Mouse (Mus musculus): ENCODE measurements around the gene Trim67.
A peak's percentile ranks its signal among the peaks of the same experiment; 100 is the strongest.

The Trim67 gene

GRCm38 (mm10) chr8:124794486-124794780 lies 1.5 kb downstream of the Trim67 start:
- no peak for DNase-seq (ENCODE audit: low spot score)

- DNase-seq (ENCODE audit: low spot score) = no peak
Observed at GRCm38 (mm10) chr8:124795781-124796488, 3.0 kb downstream of the Trim67 start.

- DNase-seq (ENCODE audit: low spot score) = no peak
Observed at GRCm38 (mm10) chr8:124800542-124800941, 7.7 kb downstream of the Trim67 start.

DNA sequence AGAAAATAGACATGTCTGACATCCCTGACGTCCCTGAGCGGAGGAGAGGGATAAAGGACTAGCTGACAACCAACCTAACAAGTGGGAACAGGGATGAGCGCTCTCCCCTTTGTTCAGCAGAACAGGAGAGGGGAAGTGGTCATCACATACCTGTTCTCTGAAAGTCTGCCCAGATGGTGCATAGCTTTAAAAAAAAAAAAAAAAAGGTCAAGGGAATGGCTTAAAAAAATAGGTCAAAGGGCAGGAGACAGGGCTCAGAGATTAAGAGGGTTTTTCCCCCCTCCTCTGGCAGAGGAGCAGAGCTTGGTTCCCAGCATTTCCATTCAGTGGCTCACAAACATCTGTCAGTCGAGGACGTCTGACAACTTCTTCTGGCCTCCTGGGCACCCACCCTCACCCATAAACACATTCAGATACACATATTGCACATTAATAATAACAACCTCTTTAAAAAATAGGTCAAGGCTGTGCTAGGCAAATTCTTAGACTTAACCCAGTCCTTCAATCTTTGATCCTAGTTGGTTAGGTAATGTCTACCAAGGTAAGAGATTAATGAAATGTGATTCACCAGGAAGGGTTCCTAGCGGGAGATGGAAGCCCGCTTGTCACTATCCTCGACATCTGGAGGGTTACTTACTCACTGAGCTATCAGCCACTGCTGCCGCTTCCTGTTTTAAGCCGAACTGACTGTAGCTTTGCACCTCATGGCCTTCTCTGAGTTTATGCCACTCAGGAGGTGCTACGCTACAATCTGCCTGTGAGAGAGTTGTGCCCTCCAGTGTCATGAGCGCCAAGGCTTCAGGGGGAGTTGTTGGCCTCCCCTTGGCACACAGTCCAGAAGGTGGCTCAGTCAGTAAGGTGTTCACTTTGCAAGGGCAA lies 11.2 kb downstream of the Trim67 start:
- no peak for DNase-seq (ENCODE audit: low spot score)

- no peak for DNase-seq (ENCODE audit: low spot score)
Observed at GRCm38 (mm10) chr8:124805990-124806389, 13.1 kb downstream of the Trim67 start.

DNA sequence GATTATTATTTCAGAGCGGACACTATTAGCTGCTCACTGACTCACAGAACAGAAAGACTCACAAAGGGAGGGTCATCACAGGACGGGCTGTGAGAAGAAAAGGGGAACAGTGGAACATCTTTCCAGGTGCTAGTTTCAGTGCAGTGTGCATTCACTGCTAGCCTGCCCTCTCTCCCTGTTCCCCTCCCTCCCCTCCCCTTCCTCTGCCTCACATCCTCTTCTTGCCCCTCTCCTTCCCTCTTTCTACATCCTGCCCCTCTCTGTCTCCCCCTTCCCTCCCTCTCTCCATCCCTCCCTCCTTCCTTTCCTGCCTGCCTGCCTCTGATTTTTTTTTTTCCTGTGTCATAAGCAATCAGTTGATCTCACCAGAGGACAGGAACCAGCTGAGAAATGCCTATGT lies 16.5 kb downstream of the Trim67 start:
- DNase-seq (ENCODE audit: low spot score) = no peak

DNA sequence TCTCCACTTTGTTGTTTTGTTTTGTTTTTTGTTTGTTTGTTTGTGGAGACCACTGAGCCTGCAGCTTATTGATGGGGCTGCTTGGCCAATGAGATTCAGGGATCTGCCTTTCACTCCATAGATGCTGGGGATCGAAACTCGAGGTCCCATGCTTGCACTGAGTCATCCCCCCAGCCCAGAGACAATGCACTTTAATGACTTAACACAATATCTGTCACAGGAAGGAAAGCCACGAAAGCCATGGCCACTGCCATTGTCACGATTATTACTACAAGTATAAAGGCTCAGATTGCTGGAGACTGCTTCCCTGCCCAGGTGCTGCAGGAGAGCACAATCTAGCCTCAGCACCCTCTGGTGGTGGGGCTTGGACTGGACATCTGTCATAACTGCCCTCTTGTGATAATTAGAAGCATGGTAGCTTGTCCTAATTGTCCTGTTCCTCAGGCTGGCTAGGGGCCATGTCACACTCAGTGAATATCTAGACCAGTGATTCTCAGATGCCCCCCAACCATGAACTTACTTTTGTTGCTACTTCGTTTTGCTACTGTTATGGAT lies 17.2 kb downstream of the Trim67 start:
- DNase-seq (ENCODE audit: low spot score) = no peak

DNA sequence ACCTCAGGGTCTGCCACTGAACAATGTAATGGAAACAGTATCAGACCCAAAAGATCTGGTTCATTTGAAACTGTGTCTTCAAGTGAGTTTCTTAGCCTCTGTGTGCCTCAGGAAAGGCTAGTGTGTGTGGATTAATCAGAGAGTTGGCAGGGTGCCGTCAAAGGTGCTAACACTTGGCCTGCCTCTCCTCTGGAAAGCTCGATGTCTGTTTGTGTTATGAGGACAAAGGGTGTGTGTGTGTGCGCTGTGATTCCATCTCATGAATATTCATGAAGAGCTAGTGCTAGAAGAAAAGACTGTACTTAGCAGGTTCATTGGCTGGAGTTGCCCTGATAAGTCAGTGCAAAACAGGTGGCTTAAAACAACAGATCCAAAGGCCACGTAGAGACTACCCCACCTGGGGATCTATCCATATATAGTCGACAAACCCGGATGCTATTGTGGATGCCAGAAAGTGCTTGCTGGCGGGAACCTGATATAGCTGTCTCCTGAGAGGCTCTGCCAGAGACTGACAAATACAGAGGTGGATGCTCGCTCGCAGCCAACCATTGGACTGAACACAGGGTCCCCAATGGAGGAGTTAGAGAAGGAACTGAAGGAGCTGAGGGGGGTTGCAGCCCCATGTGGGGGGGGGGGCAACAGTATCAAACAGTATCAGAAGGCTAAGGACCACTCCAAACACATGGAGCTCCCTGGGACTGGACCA lies 17.9 kb downstream of the Trim67 start:
- DNase-seq (ENCODE audit: low spot score) = no peak

GRCm38 (mm10) chr8:124813326-124813725 lies 20.4 kb downstream of the Trim67 start:
- no peak for DNase-seq (ENCODE audit: low spot score)

DNA sequence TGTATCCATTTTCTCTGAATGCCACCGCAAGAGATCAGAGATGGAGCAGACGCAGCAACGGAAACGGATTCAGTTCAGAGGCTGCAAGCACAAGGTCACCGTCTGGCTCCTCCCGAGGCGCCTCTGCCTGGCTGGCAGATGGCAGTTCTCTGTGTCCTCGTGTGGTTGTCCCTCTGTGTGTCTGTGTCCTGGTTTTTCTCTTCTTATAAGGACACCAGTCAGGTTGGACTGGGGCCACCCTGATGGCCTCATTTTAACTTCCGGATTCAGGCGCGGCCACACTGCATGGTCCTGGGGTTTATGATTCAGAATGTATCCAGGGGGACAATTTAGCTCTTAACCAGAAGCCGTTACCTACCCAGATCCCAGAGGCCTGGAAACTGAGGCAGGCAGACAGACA lies 23.0 kb downstream of the Trim67 start:
- no peak for DNase-seq (ENCODE audit: low spot score)

DNA sequence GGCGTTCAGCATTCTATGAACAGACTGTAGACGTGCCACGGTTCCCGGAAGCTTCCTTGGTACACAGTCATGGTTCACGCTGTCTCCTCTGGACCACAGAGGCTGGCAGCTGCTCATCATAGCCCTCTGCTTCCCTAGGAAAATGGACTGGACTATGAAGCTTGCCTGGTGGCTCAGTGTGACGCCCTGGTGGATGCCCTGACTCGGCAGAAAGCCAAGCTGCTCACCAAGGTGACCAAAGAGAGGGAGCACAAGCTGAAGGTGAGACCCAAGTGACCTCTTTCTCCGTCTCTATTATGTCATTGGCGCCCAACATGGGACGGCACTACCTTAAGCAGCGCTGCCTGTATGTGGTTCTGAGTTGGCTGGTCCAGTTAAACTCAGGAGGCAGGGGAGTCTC lies 24.0 kb downstream of the Trim67 start:
- no peak for DNase-seq (ENCODE audit: low spot score)

GRCm38 (mm10) chr8:124817361-124817760 lies 24.5 kb downstream of the Trim67 start:
- no peak for DNase-seq (ENCODE audit: low spot score)

GRCm38 (mm10) chr8:124819612-124820115 lies 26.8 kb downstream of the Trim67 start:
- no peak for DNase-seq (ENCODE audit: low spot score)

- DNase-seq (ENCODE audit: low spot score) = no peak
Observed at GRCm38 (mm10) chr8:124820125-124820524, 27.2 kb downstream of the Trim67 start.

DNA sequence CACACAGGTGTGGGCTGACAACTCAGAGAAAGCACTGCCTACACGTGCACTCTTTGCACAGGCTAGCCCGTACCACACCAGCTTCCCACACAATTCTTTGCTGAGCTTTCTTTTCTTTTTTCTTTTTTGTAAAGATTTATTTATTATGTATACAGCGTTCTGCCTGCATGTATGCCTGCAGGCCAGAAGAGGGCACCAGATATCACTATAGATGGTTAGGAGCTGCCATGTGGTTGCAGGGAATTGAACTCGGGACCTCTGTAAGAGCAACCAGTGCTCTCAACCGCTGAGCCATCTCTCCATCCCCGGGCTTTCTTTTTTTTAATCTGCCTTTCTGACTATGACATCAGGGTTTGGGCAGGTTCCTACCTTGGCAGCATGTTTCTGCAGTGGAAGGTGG lies 30.6 kb downstream of the Trim67 start:
- no peak for DNase-seq (ENCODE audit: low spot score)

- DNase-seq (ENCODE audit: low spot score) = no peak
Observed at GRCm38 (mm10) chr8:124826658-124827057, 33.8 kb downstream of the Trim67 start.

- DNase-seq (ENCODE audit: low spot score) = peak; percentile 17
Observed at GRCm38 (mm10) chr8:124827387-124827786, 34.5 kb downstream of the Trim67 start.

- no peak for DNase-seq (ENCODE audit: low spot score)
Observed at GRCm38 (mm10) chr8:124828561-124829240, 35.8 kb downstream of the Trim67 start.

DNA sequence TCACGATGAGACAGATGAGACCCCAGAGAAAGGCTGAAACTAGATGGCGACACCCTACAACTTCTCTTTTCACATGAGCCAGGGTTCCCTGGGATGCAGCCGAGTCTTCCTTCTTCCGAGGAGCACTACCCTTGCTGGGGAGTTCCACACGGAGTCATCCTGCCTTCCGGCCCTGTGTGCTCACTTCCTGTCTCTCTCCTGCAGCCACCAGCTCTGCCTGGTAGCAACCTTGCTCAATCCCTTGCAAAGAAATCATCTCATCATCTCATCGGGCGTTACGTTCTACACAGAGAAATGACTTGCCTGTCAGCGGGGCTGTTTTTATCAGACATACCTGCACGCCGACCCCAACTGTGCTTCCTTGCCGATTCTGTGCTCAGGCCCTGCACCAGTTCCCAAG lies 37.2 kb downstream of the Trim67 start:
- no peak for DNase-seq (ENCODE audit: low spot score)

DNA sequence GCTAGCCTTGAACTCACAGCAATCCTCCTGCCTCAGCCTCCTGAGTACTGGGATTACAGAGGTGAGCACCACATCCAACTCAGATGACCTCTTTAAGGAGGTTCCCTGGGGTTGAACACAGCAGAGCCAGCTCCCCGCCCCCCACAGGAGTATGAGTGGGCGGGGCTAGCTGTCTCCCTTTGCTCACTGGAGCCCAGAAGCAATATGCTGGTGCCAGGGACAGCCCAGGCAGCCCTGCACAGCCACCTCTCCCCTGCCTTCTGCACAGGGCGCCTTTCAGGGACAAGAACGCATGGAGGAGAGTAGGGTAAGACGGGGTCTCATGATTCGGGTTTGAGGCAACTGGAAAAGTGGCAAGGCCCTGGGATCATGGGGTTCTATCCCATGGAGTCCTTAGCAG lies 38.6 kb downstream of the Trim67 start:
- DNase-seq (ENCODE audit: low spot score) = no peak

- DNase-seq (ENCODE audit: low spot score) = no peak
Observed at GRCm38 (mm10) chr8:124831941-124832340, 39.0 kb downstream of the Trim67 start.
